Mouse (Mus musculus) forelimb bud, embryonic 11.5 days (tissue): ENCODE measurements at regions not wholly inside any gene's neighbourhood (a gene's known extent, or its start where the extent isn't known, plus 50 kb on each side); places are given as distances from the start of the nearest gene placed in this dataset.
A peak's percentile ranks its signal among the peaks of the same experiment; 100 is the strongest.
"Not testable (repeated sequence)": the region's sequence is repeated elsewhere in the genome, so short reads cannot be mapped to it uniquely, and the experiment has no call there.

Experiments used
- DNase-seq: peaks from one replicate; pipeline ENCODE4 v3.0.0-alpha.2; 2012; ENCODE audit warnings: low read depth, low spot score

- DNase-seq = no peak
These were observed 1544.0 kb downstream of the Efna5 start for GRCm38 (mm10) chr17:61337094-61337493.

DNA sequence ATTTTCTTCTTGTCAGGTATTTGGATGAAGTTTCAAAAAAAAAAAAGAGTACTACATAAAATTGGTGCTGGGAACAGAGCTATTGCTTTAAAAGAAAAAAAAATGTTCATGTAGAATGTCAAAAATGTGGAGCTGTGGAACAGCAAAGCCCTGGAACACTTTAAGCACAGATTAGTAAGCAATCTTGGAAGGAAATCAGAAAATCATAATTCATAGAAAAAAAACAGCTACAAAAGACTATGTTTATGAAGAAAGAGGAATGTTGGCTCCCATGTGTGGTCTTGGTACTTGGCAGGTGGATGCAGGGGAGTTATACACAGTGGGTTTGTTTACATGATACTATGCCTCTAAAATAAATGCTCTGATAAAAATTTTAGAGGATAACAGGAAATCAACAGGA is 1555.7 kb downstream of the Efna5 start:
- DNase-seq = no peak

DNA sequence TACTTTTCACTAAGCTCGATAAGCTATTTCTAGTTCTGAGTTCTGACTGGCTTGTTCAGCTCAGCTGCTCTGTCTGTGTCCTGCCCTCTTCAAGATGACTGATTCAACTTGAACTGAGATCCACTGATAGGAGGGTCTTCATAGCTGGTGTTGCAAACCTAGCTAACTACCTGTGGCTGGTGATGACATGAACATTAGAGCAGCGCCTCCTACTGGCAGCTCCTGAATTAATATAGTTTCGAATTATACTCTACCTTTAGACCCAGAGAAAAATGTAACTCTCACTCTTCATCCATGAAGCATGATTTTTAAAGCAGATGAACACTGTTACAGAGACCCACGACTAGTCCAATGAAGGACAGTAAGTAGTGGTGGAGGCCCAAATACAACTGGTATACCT is 1560.3 kb downstream of the Efna5 start:
- no peak for DNase-seq

DNA sequence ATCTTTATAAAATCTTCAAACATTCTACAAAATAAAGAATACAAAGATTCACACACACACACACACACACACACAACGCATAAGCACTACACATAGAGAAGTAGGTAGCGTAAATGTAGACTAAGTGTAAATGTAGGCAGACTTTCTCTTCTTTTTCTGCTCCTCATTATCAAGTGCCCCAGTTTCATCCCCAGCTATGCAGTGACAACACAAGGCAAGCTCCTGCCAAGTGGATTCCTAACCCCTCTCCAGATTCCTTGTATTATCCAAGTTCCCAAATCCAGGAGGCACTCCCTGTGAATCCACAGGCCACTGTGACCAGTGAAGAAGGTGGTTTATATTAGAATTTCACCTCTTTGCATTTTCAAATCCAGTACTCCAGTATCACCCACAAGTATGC is 1567.7 kb downstream of the Efna5 start:
- no peak for DNase-seq

DNA sequence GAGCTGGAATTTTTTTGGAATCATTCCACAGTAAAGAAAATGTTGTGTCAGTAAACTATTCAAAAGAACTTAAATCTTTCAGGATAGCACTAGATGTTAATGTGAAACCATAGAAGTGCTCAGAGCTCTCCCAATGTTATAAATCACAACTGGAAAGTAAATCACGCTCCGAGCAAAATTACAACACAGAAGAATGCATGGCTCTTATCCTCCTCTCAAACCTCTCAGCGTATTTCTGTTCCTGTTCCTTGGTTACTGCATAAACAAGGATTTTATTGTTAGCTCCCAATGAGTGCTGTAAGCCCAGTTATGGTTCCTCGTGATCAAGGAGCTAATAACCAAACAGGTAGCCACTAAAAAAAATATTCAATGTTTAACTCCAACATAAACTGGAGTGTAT is 1569.9 kb downstream of the Efna5 start:
- DNase-seq = no peak

DNA sequence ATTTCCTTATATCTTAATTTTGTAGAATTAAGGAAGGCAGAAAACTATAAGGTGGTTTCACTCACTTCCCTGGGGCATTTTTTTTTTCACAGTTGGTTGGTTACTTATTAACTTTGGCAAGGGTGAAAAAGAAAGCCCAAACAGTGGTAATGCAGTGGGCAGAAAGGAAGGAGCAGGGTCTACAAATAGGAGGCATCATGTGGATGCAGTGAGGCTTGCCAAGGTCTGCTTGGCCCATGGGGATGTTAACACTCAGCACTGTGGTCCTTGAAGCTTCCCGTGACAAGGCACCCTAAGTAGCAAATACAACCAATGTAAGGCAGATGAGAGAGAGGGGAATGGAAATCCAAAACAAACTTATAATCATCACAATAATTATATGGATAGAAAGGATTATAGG is 1577.5 kb downstream of the Efna5 start:
- no peak for DNase-seq

DNA sequence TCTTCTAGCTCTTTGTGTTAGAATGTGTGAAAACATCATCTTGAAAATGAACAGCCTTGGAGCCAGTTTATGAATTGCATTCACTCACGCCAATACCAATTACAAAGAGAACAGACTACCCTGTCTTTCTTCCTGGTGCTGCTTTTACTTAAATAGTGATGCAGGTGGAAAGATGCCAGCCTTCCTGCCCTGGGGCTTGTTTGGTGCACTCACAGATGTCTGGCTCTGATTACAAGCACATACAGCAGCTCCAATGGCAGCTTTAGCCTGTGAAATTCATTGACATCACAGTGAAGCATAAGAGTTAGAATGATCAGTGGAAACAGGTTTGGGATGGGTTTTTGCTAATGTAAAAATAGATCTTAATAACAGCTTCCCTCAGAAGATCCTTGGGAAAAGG is 1579.1 kb downstream of the Efna5 start:
- peak; percentile 53 for DNase-seq

DNA sequence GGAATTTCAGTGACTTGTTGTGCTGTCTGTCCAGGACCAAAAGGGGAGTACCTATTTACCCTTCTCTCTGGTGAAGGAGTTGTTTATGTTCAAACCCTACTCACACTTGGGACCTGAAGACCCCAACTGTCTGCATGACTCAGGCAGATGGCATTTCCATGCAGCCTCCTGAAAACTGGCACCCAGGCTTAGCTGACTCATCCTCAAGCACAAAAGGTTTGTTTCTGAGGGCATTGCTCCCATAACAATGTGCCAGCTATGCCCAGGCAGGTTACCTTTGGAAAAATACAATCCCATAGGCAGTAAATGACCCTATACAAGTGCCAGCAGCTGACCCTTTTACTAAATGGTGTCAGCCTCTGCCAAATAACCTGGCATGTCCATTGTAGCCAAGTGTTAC is 1579.9 kb downstream of the Efna5 start:
- DNase-seq = no peak

DNA sequence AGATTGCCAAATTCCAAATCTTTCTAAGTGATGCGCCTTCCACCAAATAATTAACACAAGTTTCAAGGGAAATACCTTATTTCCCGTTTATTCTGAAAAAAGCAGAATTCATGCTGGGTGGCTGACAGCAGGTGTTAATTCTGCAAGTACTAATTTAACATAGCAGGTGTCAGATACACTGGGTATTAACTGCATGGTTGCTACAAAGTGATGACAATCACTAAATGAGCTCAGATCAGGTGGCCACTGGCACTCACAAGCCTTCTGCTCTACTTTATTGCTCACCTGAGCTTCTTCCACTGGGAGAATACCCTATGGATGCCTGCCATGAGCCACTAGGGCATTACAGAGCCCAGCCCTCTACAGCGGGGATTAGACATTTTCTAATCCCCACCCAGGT is 1590.0 kb downstream of the Efna5 start:
- DNase-seq = no peak

DNA sequence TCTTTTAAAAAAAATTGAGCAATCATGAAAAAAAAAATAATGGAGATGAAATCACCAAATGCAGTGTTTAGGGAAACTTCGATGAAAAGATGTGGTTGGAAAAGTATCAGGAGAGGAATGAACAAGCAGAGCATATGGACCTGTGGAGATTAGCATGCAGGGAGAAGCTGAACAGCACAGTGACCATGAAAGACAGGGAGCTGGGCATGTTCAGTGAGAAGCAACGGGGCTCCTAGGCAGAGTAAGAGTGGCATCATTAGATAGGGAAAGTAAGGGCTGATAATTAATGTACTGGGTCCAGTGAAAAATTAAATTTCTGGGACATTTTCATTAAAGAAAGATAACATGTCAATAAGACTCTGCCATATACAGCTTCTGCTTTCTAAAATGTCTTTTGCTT is 1592.5 kb downstream of the Efna5 start:
- no peak for DNase-seq

- no peak for DNase-seq
These were observed 1607.5 kb downstream of the Efna5 start for GRCm38 (mm10) chr17:61273631-61274030.

DNA sequence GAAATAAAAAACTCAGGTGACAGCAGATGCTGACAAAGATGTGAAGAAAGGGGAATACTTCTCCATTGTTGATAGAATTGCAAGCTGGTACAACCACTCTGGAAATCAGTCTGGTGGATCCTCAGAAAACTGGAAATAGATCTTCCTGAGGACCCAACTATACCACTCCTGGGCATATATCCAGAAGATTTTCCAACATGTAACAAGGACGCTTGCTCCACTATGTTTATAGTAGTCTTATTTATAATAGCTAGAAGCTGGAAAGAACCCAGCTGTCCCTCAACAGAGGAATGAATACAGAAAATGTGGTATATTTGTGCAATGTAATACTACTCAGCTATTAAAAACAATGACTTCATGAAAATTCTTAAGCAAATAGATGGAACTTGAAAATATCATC is 1624.6 kb downstream of the Efna5 start:
- DNase-seq = not testable (repeated sequence)

GRCm38 (mm10) chr17:61248411-61248810 is 1632.7 kb downstream of the Efna5 start:
- no peak for DNase-seq

- DNase-seq = peak; percentile 7
These were observed 1663.9 kb downstream of the Efna5 start for GRCm38 (mm10) chr17:61217198-61217722.

DNA sequence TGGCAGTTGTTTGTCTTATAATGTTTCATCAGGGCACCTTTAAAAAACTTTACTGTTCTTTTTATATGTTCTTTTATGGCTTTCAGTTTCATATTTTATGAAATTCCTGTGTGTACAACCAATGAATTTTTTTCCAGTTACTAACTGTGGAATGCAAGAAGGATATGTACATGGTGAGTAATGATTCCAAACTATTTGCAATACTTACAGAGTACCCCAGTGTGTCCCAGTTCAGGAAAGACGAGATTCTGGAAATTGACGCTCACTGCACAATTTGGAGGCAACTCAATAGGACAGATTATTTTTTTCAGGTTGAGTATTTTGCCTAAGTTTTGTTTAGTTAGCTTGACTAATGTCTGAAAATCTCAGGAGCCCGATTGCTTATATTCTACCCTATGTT is 1676.8 kb downstream of the Efna5 start:
- DNase-seq = no peak

DNA sequence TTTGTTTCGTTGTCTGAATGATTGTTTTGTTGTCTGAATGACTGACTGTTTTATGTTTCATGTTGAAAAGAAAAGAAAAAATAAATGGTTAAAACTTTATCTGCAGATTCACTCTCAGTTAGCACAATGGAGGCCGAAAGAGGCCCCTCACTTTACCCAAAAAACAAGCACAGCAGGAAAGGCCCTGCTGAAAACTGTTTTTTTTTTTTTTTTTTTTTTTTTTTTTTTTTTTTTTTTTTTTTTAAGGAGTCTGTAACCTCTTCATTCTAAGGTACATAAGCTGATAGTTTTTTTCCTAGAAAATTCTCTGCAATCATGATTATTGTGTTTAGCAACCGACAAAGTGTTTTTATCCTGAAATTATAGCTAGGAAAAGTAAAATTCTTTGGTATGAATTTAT is 1693.2 kb downstream of the Efna5 start:
- DNase-seq = not testable (repeated sequence)

DNA sequence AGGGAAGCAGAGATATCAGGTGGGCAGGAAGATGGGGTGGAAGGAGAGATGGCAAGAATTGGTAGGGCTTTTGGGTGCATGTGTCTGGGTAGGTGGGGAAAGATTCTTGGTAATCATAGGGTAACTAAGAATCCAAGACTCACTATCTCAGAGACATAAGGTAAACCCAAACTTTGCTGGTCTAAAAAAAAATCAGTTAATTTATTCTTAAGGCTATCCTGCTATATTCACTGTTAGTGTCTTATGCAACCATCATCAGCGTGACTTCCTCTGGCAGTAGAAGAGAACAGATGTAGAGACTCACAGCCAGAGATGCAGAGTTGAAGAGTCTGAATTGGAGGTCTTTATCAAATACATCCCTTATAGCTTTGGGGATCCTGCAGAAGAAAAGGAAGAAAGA is 1704.5 kb downstream of the Efna5 start:
- no peak for DNase-seq

GRCm38 (mm10) chr17:61159437-61159836 is 1721.7 kb downstream of the Efna5 start:
- no peak for DNase-seq

DNA sequence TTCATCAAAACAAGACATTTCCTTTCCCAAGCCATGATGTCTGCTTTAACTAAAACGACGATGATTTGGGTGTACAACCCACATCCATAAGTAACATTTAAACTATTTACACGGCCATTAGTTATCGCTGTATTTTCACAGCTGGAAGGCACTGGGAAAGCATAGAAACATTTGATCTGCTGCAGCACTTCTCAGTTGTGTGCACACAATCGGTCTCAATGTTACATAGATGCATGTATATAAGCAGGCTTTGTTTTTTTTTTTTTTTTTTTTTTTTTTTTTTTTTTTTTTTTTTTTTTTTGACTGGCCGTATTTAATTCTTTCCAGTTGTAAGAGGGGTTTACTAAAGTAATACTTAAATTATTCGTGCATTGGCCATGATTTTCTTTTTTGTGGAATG is 1744.1 kb downstream of the Efna5 start:
- DNase-seq = no peak

DNA sequence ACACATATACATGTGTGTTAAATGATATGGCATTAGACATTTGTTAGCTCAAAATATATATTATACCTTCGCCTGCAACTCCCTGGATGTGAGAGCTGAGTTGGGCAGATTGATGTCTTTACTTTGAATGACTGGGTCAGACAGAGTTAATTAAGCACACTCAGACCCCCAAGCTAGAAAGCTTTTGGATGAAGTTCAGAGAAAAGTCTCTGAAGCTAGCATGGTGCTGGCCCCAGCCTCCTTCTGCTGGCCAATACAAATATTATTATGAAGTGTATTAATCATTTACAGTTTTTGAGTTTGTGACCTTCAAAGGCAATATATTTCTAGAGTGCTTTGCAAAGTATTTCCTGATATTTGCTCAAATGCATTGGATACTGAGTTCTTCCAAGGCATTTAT is 1753.3 kb downstream of the Efna5 start:
- DNase-seq = no peak

GRCm38 (mm10) chr17:61106302-61106701 is 1774.8 kb downstream of the Efna5 start:
- no peak for DNase-seq

GRCm38 (mm10) chr17:61060450-61060849 is 1820.7 kb downstream of the Efna5 start:
- no peak for DNase-seq

DNA sequence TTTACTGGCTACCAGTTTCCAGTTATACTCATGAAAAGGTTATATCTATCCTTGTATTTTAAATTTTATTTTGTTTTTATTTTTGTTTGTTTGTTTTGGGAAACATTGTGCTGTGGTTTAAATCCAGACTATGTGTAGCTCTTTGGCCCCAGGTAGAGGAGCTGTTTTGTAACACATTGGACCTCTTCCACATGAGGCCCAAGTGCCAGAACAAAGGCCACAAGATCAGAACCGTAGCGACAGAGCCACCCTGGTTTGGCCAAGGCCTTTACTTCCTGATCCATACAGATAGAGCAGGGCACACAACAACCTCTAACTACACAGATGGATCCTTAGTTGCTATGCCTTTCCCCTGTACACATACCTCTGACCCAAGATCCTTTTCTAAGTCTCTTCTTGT is 1822.6 kb downstream of the Efna5 start:
- DNase-seq = no peak

GRCm38 (mm10) chr17:61033544-61034251 is 1847.4 kb downstream of the Efna5 start:
- DNase-seq = peak; percentile 3
